In genomic region chr16:76471081-76471480, GRCm38 (mm10) we compare ENCODE assay signal across 10 mouse cellular contexts.
"Had no signal": no experiment of that assay in that cellular context is flagged by ENCODE, and none has a peak within 500 bp of the region (broad histone marks: within the 10 kb centered on the region; RNA-seq: fewer than 3 reads in every experiment).

No protein-coding gene starts in this region.

- ATAC-seq: midbrain, embryonic 13.5 days had no signal

- H3K4me3 ChIP-seq: limb, embryonic 13.5 days; midbrain, embryonic 13.5 days; neural tube, embryonic 15.5 days had no signal

- H3K4me1 ChIP-seq: limb, embryonic 13.5 days; midbrain, embryonic 13.5 days; neural tube, embryonic 15.5 days had no signal

- H3K27ac ChIP-seq: limb, embryonic 13.5 days; liver, embryonic 14.5 days; midbrain, embryonic 13.5 days; neural tube, embryonic 15.5 days had no signal

- H3K27me3 ChIP-seq: limb, embryonic 13.5 days; midbrain, embryonic 13.5 days; neural tube, embryonic 15.5 days had no signal

- H3K9ac ChIP-seq: limb, embryonic 13.5 days; liver, embryonic 14.5 days; midbrain, embryonic 13.5 days; neural tube, embryonic 15.5 days had no signal

- H3K9me3 ChIP-seq: limb, embryonic 13.5 days; midbrain, embryonic 13.5 days; neural tube, embryonic 15.5 days had no signal

- DNase-seq: kidney, postnatal 14 days; left cerebral cortex, postnatal 4 days; lung, adult 18-20 months; right cerebral cortex, adult 18-20 months; right cerebral cortex, postnatal 25 days; thymus, postnatal 4 days had no signal

- H3K4me2 ChIP-seq: limb, embryonic 13.5 days; midbrain, embryonic 13.5 days; neural tube, embryonic 15.5 days had no signal

- H3K36me3 ChIP-seq: limb, embryonic 13.5 days; midbrain, embryonic 13.5 days; neural tube, embryonic 15.5 days had no signal
